Mouse (Mus musculus): ENCODE data around the gene St6galnac5.

The St6galnac5 gene

DNA sequence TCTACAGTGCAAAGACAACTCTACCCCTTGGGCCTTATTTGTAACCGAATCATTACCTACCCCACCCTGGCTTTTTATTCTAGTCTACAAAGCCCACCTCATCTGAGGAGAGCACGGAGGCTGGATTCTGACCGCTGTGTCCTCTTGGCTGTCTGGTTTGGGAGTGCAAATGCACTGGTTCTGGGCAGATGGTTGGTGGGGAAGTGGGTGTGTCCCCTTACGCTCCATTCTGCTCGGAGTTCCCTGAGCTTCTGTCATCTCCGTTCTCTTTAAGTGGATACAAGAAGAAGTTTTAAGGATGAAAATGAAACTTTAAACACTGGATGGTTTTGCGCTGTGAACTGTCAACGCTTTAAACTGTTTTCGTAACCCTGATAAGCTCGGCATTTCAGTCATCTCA lies 68.9 kb downstream of the St6galnac5 start:
- no peak for DNase-seq (ENCODE audit: inconsistent ontology term)

DNA sequence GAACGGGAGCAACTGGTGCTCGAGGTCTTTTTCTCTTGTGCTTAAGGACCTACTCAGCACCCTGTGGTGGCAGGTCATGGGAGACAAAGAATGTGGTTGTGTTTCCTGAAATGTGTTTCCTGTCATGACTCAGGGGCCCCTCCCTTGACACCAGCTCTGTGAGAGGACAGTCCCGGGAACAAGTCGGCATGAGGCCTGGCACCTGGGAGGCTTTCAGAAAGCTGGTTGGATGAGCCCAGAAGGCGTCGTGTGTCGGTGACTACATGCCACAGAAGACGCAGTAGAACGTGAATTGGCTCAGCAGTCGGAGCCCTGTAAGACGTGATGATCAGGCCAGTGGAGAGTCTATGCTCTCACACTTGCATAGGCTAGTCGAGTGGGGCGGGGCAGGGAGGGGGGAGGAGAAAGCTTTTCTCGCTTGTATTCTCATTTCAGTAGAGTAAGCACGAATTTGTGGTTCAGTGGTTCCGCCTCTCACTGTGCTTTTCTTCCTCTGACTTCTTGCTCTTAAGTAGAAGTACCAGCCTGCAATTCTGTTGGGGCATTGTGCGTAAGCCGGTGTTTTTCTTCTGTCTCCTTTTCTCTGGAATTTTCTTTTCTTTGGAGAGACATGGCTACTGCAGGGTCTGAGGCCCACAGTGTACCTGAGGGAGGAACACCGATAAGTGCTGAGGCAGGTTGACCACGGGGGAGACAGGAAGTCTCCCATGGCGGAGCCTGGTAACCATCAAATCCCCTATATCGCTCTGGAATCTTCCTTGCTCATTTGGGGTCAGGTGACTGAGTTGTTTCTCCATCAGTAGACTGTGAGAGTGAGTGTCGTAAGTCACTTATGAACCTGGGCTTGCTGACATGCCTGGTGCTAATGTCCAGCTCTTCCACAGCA lies 69.6 kb downstream of the St6galnac5 start:
- no peak for DNase-seq (ENCODE audit: inconsistent ontology term)

GRCm38 (mm10) chr3:152911578-152911977 lies 70.5 kb downstream of the St6galnac5 start:
- DNase-seq (ENCODE audit: inconsistent ontology term): no peak

GRCm38 (mm10) chr3:152907683-152908082 lies 74.4 kb downstream of the St6galnac5 start:
- DNase-seq (ENCODE audit: inconsistent ontology term): no peak

DNA sequence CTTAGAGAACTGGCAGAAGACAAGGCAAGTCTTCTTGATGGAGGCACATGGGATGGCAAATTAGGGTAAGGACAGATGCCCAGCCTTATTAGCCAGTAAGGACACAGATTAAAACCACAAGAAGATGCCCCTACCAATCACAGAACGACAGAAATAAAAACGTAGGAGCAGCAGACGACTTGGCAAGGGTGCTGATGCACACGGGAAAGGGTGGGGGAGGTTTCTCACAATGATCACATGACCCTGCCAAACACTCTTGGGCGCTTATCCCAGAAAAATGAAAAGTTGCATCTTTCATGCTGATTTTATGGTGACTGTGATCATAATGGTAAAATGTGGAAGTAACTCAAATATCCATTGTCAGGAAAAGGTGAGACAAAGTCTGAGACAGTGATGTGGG lies 75.0 kb downstream of the St6galnac5 start:
- DNase-seq (ENCODE audit: inconsistent ontology term): no peak

- DNase-seq (ENCODE audit: inconsistent ontology term): no peak
Observed at GRCm38 (mm10) chr3:152905800-152906199, 76.2 kb downstream of the St6galnac5 start.

GRCm38 (mm10) chr3:152905026-152905425 lies 77.0 kb downstream of the St6galnac5 start:
- no peak for DNase-seq (ENCODE audit: inconsistent ontology term)

GRCm38 (mm10) chr3:152898906-152899305 lies 83.1 kb downstream of the St6galnac5 start:
- DNase-seq (ENCODE audit: inconsistent ontology term): no peak

GRCm38 (mm10) chr3:152897196-152897595 lies 84.8 kb downstream of the St6galnac5 start:
- DNase-seq (ENCODE audit: inconsistent ontology term): no peak

DNA sequence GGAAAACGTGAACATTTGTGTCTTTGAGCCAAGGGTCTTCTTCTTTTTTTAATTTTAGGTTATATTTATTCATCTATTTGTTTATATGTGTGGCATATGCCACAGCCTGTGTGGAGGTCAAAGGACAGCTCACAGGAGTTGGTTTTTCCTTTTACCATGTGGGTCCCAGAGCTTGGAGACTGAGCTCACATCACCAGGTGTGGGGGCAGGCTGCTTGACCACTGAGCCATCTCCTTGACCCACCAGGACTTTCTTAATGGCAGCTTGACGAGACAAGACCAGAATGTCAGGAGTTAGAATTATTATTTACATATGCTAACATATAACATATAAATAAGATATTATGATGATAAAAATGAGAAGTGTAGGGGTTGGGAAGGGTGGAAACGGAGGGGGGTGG lies 85.9 kb downstream of the St6galnac5 start:
- no peak for DNase-seq (ENCODE audit: inconsistent ontology term)

DNA sequence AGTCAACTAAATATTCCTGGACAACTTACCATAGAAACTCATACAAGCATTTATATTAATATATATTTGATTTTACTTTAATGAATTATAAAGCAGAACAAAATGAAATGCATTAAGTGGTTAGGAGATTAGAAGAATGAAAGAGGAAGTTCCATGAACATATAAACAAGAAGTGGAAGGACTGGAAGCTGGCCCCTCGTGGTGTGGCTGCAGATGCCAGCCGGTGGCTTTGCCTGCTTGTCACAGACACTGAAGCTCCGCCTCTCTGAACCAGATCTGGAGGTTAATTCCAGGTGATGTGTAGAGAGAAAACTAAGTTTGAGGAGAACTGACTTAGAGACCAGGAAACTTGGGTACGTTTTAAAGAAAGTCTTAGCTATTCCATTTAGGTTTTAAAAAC lies 87.1 kb downstream of the St6galnac5 start:
- no peak for DNase-seq (ENCODE audit: inconsistent ontology term)

- DNase-seq (ENCODE audit: inconsistent ontology term): no peak
Observed at GRCm38 (mm10) chr3:152888116-152888515, 93.9 kb downstream of the St6galnac5 start.

GRCm38 (mm10) chr3:152886749-152887148 lies 95.3 kb downstream of the St6galnac5 start:
- DNase-seq (ENCODE audit: inconsistent ontology term): no peak

DNA sequence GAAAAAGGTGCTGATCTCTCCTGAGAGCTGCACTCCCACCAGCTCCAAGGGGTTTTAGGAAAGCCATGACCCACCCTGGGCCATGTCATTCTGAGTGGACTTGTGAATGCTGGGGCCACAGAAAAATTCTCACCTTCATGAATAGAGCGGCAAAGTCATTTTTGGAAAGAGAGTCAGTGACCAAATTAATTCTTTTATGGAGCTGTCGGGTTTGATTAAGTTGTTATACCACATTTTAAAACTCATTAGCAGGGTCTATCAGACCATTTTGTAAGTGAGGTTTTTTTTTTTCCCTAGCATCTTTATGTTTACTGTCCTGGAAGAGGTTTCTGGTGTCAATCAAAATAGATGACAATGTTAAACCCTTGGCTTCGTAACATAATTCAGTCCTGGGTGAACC lies 98.5 kb downstream of the St6galnac5 start:
- DNase-seq (ENCODE audit: inconsistent ontology term): peak; percentile 28

GRCm38 (mm10) chr3:152881706-152882105 lies 100.3 kb downstream of the St6galnac5 start:
- DNase-seq (ENCODE audit: inconsistent ontology term): no peak

DNA sequence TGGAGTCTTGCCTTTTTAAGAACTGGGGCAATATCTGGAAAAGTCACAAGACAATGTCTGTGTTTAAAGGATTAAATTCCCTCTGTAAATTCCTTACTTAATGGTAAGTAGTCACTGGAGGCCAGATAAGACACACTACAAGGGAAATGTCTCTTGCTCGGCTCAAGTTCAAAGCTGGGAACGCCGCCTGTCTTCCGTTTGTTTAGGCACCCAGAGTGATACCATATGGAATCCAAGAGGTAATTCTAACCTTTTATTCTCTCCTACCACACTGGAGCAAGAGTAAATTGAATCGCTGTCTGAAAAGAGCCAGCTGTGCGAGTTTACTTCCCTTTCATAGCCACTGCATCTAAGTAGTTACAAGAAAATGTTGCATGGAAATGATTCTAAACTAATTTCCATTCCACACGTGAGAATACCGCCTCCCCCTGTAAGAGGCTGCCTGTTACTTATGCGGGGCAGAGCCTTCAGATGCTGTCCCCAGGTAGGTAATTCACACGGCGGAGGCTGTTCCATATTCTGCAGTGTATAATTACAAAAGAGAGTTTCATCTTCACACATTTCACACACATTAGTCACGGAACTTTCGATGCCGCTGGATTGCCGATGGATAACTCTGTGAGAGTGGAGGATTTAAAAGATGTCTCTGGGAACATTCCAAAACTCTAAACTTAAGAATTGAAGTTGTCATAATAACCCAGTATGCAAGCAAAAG lies 101.8 kb downstream of the St6galnac5 start:
- no peak for DNase-seq (ENCODE audit: inconsistent ontology term)

GRCm38 (mm10) chr3:152875723-152876290 lies 106.2 kb downstream of the St6galnac5 start:
- DNase-seq (ENCODE audit: inconsistent ontology term): no peak

- no peak for DNase-seq (ENCODE audit: inconsistent ontology term)
Observed at GRCm38 (mm10) chr3:152874431-152875355, 107.4 kb downstream of the St6galnac5 start.

DNA sequence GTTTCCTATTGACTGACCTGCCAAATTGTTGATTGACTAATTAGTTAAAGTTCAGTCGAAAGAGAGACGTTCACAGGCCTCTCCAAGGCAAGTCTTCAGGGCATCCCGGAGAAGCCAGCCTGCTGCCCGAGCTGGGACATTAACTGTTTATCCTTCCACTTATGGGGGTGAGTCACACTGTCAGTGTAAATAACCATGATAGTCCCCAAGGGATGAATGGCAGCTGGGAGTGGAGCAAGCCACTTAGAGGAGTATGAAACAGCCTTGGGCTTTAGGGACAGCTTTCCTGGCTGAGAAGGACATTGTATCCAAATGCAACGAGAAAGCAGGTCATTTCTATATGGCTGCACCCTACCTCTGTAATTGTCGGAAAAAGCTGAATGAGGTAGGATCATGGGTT lies 109.5 kb downstream of the St6galnac5 start:
- peak; percentile 29 for DNase-seq (ENCODE audit: inconsistent ontology term)

- no peak for DNase-seq (ENCODE audit: inconsistent ontology term)
Observed at GRCm38 (mm10) chr3:152872054-152872453, 110.0 kb downstream of the St6galnac5 start.
